Mouse (Mus musculus) lung, adult 2 months (tissue): ENCODE results near the gene Fbxw5. TPM values are rescaled to one million over a fixed set of nuclear protein-coding genes. Genes with fewer than 3 reads are reported as not detected.

Experiments
- DNase-seq: peaks from one replicate; pipeline ENCODE4 v3.0.0; 2022
- H3K4me1 ChIP-seq: fragments of 200-500 bp; 2 replicates; pipeline ENCODE4 v1.6.1; 2011; ENCODE audit warnings: low read length; ENCODE audit not compliant: control insufficient read depth, insufficient read depth
- H3K4me3 ChIP-seq: fragments of 200-500 bp; replicated peaks from 2 replicates; pipeline ENCODE3; 2011; ENCODE audit warnings: low read depth, mild to moderate bottlenecking, control low read depth, low read length; ENCODE audit errors: extremely low read depth
- CTCF ChIP-seq: fragments of 200-500 bp; IDR thresholded peaks from 2 replicates; pipeline ENCODE4 v1.5.1; 2011; ENCODE audit warnings: mild to moderate bottlenecking, low read length, control low read depth; ENCODE audit not compliant: insufficient read depth
- POLR2A ChIP-seq: fragments of 200-500 bp; IDR thresholded peaks from 2 replicates; pipeline ENCODE4 v1.6.1; 2011; ENCODE audit warnings: low read depth, mild to moderate bottlenecking, control low read depth, low read length, borderline replicate concordance; ENCODE audit errors: extremely low read depth
- WGBS: fragments of 180-500 bp; shearing (Covaris S2); methylation state at CpG from one replicate; pipeline ENCODE4 v1.1.7; 2018; 5-methylcytosine and 5-hydroxymethylcytosine counted together
- polyA plus RNA-seq: library from polyadenylated mRNA; depleted of rRNA; stranded (reverse); fragments of >200 nt; gene quantifications from 2 replicates; pipeline ENCODE4 v1.2.3, GENCODE M21; 2012

The Fbxw5 gene
- polyA plus RNA-seq, 1 experiment, result 37.4 TPM

GRCm38 (mm10) chr2:25509912-25510311, 9.4 kb downstream of the Fbxw5 start:
- no peaks in the 10 kb centered on the region for H3K4me1 ChIP-seq
- no peak for DNase-seq
- 51% methylated on average over 3 of the region's 3 CpGs for WGBS

DNA sequence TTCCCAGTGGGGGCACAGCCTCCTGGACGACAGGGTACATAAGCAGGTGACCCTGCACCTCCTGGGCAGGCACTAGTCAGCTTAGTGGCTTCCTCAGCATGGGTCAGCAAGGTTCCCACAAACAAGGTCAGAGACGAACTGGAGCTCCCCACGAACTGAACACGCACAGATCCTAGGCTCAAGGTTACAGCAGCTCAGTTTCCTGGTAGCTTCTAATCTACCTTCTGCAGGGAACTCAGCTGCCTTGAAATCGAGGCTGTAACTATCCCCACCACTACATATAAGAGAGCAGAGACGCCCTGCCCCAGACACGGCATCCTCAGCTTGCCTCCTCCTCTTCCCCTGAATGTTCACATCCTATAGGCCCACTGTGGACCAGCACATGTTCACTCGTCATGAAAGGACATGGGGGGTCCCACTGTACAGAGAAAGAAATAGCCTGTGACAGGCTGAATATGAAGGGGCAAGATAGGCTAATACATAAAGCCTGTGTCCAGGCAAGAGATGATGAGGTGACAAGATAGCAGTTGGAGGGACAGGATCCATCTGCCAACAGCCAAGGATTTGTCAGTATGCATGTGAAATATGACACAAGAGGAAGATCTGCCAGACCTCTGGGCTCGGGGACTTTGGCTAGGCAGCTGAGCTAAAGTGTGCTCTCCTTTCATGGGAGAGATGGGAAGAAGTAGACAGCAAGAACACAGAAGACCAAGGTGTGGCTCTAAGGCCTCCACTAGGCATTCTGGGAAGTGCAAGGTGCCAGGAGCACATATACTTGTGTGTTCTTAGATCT, 26.2 kb downstream of the Fbxw5 start:
- H3K4me1 ChIP-seq, result no peaks in the 10 kb centered on the region
- DNase-seq, result no peak
- TF ChIP-seq POLR2A (no peak), CTCF (no peak)
- no peak overlapping the region for H3K4me3 ChIP-seq
- WGBS, result 87% methylated on average over 9 of the region's 9 CpGs

More at GRCm38 (mm10) chr2:25509912-25510311, 9.4 kb downstream of the Fbxw5 start:
- peak; percentile 53; the same call in 1 of the 2 replicates for TF ChIP-seq CTCF
- TF ChIP-seq POLR2A, result no peak
- H3K4me3 ChIP-seq, result no peak overlapping the region

DNA sequence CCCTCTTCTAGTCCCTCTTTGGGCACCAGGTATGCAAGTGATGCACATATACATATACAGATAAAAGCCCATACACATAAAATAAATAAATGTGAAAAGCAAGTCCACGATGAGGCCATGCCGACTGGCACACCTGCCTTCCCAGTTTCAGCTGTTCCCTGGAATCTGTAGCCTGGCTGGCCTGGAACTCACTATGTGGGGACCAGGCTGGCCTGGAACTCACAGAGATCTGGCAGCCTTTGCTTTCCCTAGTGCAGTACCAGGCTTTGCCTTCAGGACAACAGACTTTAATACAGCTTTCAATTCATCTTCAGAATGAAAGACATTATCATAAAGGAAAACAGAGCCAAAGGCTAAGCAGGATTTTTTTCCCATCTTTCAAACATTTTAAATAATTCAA, 33.2 kb downstream of the Fbxw5 start:
- no peak for TF ChIP-seq CTCF
- TF ChIP-seq POLR2A, result no peak
- WGBS, result 69% methylated on average over 2 of the region's 2 CpGs
- Histone ChIP-seq H3K4me3 (no peak overlapping the region), H3K4me1 (peaks cover 5% of the 10 kb centered on the region; the same call in 1 of the 2 replicates)
- no peak for DNase-seq

- Histone ChIP-seq H3K4me1 (peaks cover 5% of the 10 kb centered on the region; the same call in 1 of the 2 replicates), H3K4me3 (no peak overlapping the region)
- DNase-seq, result peak; percentile 76
- WGBS, result 36% methylated on average over 3 of the region's 3 CpGs
- TF ChIP-seq POLR2A, result no peak
- no peak for TF ChIP-seq CTCF
These were observed 33.8 kb downstream of the Fbxw5 start for GRCm38 (mm10) chr2:25534178-25534865.

- DNase-seq, result no peak
- no peak for TF ChIP-seq POLR2A
- no peak for TF ChIP-seq CTCF
- Histone ChIP-seq H3K4me3 (no peak overlapping the region), H3K4me1 (peaks cover 5% of the 10 kb centered on the region; the same call in 1 of the 2 replicates)
- WGBS, result 80% methylated on average over 2 of the region's 2 CpGs
These were observed 34.3 kb downstream of the Fbxw5 start for GRCm38 (mm10) chr2:25534866-25535182.

- no peak overlapping the region for H3K4me3 ChIP-seq
- peaks cover 5% of the 10 kb centered on the region for H3K4me1 ChIP-seq
- 54% methylated on average over 8 of the region's 8 CpGs for WGBS
- no peak for DNase-seq
- no peak for TF ChIP-seq CTCF
- TF ChIP-seq POLR2A, result no peak
These were observed 36.0 kb downstream of the Fbxw5 start for GRCm38 (mm10) chr2:25536531-25536930.

GRCm38 (mm10) chr2:25540541-25540948, 40.0 kb downstream of the Fbxw5 start:
- H3K4me3 ChIP-seq, result no peak overlapping the region
- 86% methylated on average over 4 of the region's 4 CpGs for WGBS
- no peak for TF ChIP-seq CTCF
- TF ChIP-seq POLR2A, result no peak
- peaks cover 3% of the 10 kb centered on the region for H3K4me1 ChIP-seq
- DNase-seq, result no peak

GRCm38 (mm10) chr2:25541644-25542367, 41.3 kb downstream of the Fbxw5 start:
- no peak for TF ChIP-seq CTCF
- TF ChIP-seq POLR2A, result no peak
- DNase-seq, result no peak
- Histone ChIP-seq H3K4me1 (peaks cover 8% of the 10 kb centered on the region), H3K4me3 (no peak overlapping the region)
- 71% methylated on average over 10 of the region's 10 CpGs for WGBS

GRCm38 (mm10) chr2:25545996-25546810, 45.7 kb downstream of the Fbxw5 start:
- DNase-seq, result no peak
- TF ChIP-seq POLR2A, result no peak
- TF ChIP-seq CTCF, result no peak
- Histone ChIP-seq H3K4me1 (peaks cover 8% of the 10 kb centered on the region), H3K4me3 (peak overlapping the region; percentile 88)
- 4% methylated on average over 43 of the region's 43 CpGs for WGBS
